Mouse (Mus musculus): ENCODE data around the gene Gcnt1.

DNA sequence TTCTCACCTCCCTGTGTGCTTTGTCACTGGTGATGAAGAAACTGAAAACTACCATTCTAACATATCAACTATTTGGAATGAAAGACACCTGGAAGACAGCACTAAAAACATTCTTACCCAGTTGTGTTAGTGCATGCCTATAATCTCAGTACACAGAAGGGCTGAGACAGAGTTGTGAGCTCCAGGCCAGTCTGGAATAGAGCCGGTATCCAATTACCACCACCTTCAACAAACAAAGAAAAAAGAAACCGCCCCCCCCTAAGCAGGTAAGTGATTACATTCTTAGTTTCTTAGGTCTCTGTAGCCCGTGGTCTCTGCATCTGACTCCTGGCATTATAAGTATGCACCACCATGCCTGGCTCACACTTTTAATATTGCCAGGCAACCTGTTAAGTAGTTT lies 20.2 kb upstream of the Gcnt1 start:
- TF ChIP-seq EP300 (IDR thresholded peaks at IDR 0.05) (no peak), CTCF (IDR thresholded peaks at IDR 0.05) (no peak)
